Mouse (Mus musculus): Measurements from ENCODE around the gene Zfp330. TPM values are rescaled to one million over a fixed set of nuclear protein-coding genes. Genes with fewer than 3 reads are reported as not detected.

The Zfp330 gene
- total RNA-seq (2021), result 10 to 100 TPM; 33.2 to 36.9 TPM

DNA sequence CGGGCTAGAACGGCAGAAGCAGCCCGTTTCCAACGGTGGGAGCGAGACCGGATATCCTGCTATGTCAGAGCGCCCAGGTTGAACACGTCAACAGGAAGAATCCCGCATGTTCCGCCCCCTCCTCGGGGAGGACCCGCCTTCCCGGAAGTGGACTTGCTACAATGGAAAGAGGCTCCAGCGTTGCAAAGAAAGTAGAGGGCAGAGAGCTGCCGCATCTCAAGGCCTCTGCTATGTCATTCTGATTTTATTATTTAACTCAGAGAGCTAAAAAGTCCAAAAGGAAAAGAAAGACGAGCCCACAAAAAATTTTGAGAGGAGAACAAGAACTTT, at the start of gene Zfp330:
Zfp330 (minus strand) TSS at position 68 of the 330 bp plus-strand sequence.
- DNase-seq (ENCODE audit: low spot score in 2 of 2), result peak; percentile 90 to 96
- intact Hi-C loops (cut with DNase I), result loop anchor here (2.0 kb wide), 2 partner anchors 67 to 315 kb away; no protein-coding TSS in a partner anchor

DNA sequence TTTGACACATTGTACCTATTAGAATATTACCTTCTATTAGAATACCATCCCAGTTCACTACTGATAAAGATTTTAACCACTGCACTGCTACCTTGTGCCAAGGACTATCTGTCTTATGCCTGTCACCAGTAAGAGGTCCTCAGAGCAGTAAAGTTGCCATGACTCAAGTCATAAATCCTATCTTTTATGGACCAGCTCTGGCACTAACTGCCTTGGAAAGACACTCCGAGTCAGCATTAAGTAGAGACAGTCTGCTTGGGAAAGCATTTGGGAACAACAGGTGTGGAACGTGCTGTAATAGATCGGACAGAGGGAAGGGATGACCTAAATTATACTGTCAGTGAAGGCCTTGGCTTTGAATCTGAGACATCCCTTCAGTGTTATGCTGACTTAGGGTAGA, 4.0 kb upstream of the Zfp330 start:
- intact Hi-C loops (cut with DNase I), result no loop called here
- no peak for DNase-seq (ENCODE audit: low spot score in 2 of 2)

DNA sequence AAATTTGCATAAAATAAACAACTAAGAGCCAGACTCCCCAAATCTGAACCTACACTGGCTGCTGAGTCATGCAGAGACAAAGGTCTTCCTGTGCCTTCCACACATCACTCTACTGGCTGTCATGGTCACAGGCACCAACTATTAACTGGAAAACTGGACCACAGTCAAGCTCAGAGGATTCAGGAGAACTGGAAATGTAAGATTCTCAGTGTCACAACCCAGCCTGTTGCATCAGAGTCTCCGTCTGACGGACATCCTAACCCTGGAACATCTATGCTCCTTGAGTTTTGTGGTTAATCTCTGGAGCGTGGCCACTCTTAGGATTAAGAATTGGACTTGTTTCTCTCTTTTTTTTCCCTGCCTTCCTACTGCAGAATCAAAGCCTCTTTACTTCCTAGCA, 3.4 kb upstream of the Zfp330 start:
- intact Hi-C loops (cut with DNase I), result no loop called here

DNA sequence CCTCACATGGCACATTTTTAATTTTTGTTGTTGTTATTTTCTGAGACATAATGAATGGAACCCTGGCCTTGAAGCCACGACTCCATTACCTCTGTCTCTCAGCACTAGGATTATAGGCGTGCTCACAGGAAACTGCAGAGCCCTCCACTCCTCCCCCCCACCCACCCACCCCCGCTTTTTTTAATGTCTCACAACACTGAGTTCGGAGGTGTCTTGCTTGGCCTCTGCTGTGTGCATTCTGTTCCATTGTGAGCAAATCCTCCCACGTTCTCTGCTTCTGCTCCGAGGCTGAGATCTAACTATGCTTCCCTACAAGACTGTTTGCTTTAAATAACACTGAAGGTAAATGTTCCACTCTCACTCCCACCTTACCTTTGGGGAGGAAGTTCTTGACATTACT, 522 bp upstream of the Zfp330 start:
- intact Hi-C loops (cut with DNase I), result loop anchor here (2.0 kb wide), 2 partner anchors 66 to 314 kb away; no protein-coding TSS in a partner anchor

More for the DNA sequence above, 3.4 kb upstream of the Zfp330 start:
- no peak for DNase-seq (ENCODE audit: low spot score in 2 of 2)

DNA sequence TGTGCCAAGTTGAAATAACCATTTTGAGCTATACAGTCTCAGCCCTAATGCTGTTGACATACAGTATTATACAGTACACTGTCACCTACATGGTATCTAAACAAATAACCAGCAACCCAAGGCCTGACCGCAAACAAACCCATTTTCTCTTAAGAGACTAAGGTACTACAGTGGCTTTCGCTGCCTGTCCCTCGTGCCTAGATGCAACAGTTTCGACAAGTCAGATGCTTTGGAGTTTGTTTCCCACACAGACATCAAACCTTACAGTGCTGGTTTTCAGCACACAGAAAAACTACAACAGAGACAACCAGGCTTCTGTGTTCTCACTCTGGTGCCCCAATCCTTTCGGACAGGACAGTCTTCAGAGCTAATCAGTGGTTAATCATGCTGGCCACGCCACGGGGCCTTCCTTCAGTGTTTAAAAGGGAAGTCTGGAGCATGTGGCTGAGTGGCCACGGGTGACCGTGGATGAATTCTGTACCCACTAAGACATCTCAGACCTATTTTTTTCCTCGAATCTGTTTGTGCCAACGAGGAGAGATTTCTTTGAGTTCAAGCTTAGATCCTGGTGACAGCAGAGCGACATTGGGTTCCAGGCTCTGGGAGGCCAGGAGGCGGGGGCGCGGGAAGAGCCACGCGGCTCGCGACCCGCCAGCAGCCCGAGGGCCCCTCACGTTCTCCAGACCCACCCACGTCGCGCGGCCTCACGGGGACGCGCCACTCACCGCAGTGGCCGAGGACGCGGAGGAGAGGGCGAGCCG, 448 bp downstream of the Zfp330 start:
- DNase-seq (ENCODE audit: low spot score in 2 of 2), result peak; percentile 8 to 11
- intact Hi-C loops (cut with DNase I), result loop anchor here (2.0 kb wide), 2 partner anchors 67 to 315 kb away; no protein-coding TSS in a partner anchor

More for the DNA sequence above, 522 bp upstream of the Zfp330 start:
- DNase-seq (ENCODE audit: low spot score in 2 of 2), result peak; percentile 22 to 43

DNA sequence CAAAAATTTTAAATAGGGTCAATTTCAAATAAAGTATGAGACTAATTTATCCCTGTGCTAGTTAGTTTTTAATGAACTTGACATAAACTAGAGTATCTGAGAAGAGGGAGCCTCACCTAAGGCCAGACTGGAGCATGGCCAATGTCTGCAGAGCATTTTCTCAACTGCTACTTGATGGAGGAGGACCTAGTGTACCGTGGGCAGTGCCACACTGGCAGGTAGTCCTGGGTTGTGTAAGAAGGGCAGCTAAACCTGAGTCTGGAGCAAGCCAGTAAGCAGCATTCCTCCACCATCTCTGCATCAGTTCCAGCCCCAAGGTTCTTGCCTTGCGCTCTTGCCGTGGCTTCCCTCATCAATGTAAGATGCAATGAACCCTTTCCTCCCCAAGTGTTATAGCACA, 3.1 kb downstream of the Zfp330 start:
- no peak for DNase-seq (ENCODE audit: low spot score in 2 of 2)
- intact Hi-C loops (cut with DNase I), result no loop called here

DNA sequence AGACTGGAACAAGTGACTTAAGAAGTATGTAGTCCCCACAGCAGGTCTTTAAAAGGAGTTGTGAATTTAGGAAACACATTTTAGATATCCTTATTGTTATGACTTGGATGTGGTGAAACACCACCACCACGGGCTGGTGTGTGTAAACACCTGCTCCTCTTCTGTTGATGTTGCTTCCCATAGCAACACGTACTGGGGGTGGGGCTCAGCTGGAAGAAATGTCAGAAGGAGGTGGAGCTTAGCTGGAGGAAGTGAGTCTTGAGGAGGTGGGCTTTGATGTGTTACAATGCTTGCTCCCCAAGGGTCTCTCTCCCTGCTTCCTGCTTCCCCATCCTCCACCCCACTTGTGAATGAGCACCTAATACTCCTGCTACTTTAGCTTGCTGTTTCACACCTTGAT, 14.9 kb downstream of the Zfp330 start:
- DNase-seq (ENCODE audit: low spot score in 2 of 2), result no peak
- intact Hi-C loops (cut with DNase I), result no loop called here

DNA sequence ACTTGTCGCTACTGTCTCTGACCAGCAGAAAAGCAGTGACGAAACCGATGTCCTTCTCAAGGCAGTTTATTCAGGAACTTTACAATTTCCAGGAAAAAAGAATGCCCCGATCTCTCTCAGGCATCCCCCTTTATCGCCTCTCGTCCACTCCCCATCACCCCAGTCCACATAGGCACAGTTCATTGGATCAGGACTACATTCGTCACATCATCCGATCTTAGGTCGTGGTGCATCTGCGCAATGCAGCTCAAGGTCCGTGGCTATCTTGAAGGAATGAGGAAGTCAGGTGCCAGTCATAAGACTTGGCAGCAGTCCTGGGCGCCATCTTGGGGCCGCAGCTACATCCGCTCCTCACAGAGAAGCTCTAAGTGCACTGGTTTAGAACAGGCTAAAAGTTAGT, 19.0 kb downstream of the Zfp330 start:
- intact Hi-C loops (cut with DNase I), result no loop called here
- DNase-seq (ENCODE audit: low spot score in 2 of 2), result no peak

DNA sequence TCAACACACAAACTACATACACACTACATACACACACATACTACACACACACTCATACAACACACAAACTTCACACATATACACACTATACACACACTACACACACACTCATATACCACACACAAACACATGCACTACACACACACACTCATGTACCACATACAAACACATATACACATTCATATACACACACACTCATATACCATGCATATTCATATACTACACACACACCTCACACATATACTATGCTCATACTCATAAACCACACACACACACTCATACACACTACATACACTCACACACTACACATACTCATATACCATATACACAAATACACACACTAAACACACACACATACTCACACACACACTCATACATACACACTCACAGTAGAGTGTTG, 27.3 kb downstream of the Zfp330 start:
- intact Hi-C loops (cut with DNase I), result no loop called here
- no peak for DNase-seq (ENCODE audit: low spot score in 2 of 2)

DNA sequence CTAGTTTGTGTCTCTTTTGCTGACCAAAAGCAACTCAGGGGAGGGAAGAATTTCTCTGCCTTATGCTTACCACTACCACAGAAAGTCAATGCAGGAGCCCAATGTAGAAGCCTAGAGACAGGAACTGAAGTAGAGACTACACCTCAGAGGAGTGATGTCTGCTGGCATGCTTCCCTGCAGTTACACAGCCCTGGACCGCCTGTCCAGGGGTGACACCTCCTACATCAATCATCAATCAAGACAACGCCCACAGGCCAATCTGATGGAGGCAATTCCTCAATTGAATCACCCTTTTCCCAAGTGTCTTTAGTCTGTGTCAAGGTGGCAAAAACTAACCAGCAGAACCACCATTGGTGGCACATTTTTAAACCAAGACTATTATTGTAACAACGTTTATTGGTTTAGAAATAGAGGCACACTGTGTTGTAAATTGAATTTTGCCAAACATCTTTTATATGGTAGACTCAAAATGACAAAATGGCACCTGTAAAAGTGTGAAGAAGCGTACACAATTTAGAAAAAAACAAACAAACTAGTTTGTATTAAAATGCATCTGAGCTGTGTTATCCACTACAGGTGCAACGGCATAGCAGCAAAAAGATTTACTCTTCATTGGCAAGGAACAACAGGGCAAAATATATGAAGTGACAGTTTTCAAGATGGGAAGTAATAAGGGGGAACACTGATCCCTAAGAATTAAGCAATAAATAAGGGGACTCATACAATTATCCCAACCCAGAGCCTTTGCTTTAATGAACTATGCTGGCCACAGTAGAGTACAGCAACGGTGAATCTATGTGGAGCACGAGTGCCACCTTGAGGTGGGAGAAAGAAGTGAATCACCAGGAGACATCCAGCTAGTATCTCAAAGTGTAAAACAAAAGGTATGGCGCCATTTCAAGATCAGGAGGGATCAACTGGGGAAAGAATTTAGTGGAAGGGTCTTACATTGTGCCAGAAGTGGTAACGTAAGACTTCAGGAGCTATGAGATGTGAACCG, 29.8 kb downstream of the Zfp330 start:
- peak; percentile 73 to 75 for DNase-seq (ENCODE audit: low spot score in 2 of 2)
- intact Hi-C loops (cut with DNase I), result loop anchor here (2.0 to 5.0 kb wide), 6 partner anchors 392 to 1992 kb away; partner anchors contain the start of gene Usp38

Other genes with a start within 250 kb of the Zfp330 start
- gene Rnf150, start 89.2 kb upstream of the Zfp330 start, total RNA-seq (2021), result 10 to 100 TPM; 41.3 to 47.5 TPM

Measured in left cerebral cortex, postnatal 25 days (tissue).